Mouse (Mus musculus) thymus, adult 18-20 months (tissue): ENCODE results near the gene Dnajc7.
"Not testable (repeated sequence)": the region's sequence is repeated elsewhere in the genome, so short reads cannot be mapped to it uniquely, and the experiment has no call there.

Experiments
- DNase-seq, 2 experiments: peaks; one replicate each; pipeline ENCODE4 v3.0.0; 2022; ENCODE audit warnings: mixed read lengths in 2 of 2

The Dnajc7 gene

GRCm38 (mm10) chr11:100545746-100546085, 74.3 kb downstream of the Dnajc7 start:
- DNase-seq: no peak

DNA sequence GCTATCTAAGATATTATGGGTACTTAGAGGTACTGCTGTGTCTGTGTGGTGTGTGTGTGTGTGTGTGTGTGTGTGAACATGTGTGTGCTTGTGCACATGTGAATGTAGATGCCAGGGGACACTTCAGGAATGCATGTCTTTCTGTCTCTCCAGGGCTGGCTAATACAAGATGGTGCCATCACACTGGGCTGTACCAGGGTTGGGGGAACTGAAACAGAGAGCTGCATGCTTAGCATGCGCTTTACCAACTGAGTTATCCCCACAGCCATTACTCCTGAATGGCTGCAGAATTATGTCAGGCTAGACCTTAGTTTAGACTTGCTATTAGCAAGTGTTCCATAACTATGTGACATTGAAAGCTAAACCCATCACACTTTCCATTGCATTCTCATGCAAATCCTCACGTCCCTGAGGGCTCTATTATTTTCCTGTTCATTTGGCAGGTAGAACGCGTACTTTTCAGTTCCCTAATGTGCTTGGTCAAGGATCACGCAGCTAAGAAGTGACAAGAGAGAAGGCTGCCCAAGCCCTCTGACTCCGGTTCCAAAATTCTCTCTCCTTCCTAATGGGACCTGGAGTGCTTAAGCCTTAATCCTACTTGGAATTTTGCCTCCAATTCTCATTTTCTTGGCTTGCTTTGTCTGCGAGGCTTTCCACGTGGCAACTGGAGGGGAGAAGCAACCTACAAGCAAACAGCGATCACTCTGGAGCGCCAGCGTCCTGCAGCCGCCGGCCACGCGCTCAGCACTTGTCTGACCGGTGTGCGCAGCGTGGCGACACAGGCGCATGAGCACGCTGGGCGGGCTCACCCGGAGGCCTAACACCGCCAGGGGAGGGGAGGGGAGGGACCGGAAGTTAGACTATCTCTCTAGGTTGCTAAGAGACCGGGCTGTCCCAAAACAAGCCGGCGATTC, 74.9 kb downstream of the Dnajc7 start, which contains the start of gene Ttc25:
TSS of gene Ttc25 (plus strand) at position 776 of the 914 bp plus-strand sequence.
- peak; percentile 64 to 67 for DNase-seq

GRCm38 (mm10) chr11:100541577-100541976, 78.4 kb downstream of the Dnajc7 start:
- DNase-seq: no peak

GRCm38 (mm10) chr11:100540966-100541365, 79.0 kb downstream of the Dnajc7 start:
- DNase-seq: no peak

- DNase-seq: no peak
Observed at GRCm38 (mm10) chr11:100536466-100536865, 83.5 kb downstream of the Dnajc7 start.

GRCm38 (mm10) chr11:100535996-100536395, 84.0 kb downstream of the Dnajc7 start:
- no peak for DNase-seq

- DNase-seq: not testable (repeated sequence)
Observed at GRCm38 (mm10) chr11:100534821-100535220, 85.1 kb downstream of the Dnajc7 start.

GRCm38 (mm10) chr11:100534411-100534810, 85.6 kb downstream of the Dnajc7 start:
- DNase-seq: not testable (repeated sequence)

- no peak for DNase-seq
Observed at GRCm38 (mm10) chr11:100533871-100534270, 86.1 kb downstream of the Dnajc7 start.
